Mouse (Mus musculus) limb, embryonic 14.5 days (tissue): ENCODE measurements at regions not wholly inside any gene's neighbourhood (a gene's known extent, or its start where the extent isn't known, plus 50 kb on each side); places are given as distances from the start of the nearest gene placed in this dataset.
A peak's percentile ranks its signal among the peaks of the same experiment; 100 is the strongest.

ENCODE experiments used
- ATAC-seq: fragments of 200-750 bp; cut with Nextera tagmentation; 2 replicates; pipeline ENCODE4 v1.8.0; 2017; ENCODE audit warnings: low read depth, moderate number of reproducible peaks, moderate TSS enrichment; ENCODE audit not compliant: low FRiP score
- DNase-seq: peaks from one replicate; pipeline ENCODE4 v3.0.0-alpha.2; 2015; ENCODE audit warnings: low spot score
- H3K27ac ChIP-seq: fragments of 300-500 bp; sonication (generic); replicated peaks from 2 replicates; pipeline ENCODE4 v1.5.1; 2014; ENCODE audit warnings: low read depth, mild to moderate bottlenecking, low read length, moderate library complexity, mixed read lengths
- H3K27me3 ChIP-seq: fragments of 300-500 bp; sonication (generic); 2 replicates; pipeline ENCODE4 v1.6.1; 2014; ENCODE audit warnings: low read length, mixed read lengths; ENCODE audit not compliant: control insufficient read depth, insufficient read depth
- H3K36me3 ChIP-seq: fragments of 300-500 bp; sonication (generic); 2 replicates; pipeline ENCODE4 v1.6.1; 2014; ENCODE audit warnings: mild to moderate bottlenecking, low read length, moderate library complexity, mixed read lengths; ENCODE audit not compliant: control insufficient read depth, insufficient read depth
- H3K4me1 ChIP-seq: fragments of 300-500 bp; sonication (generic); 2 replicates; pipeline ENCODE4 v1.6.1; 2014; ENCODE audit warnings: antibody characterized with exemption, low read length, mixed read lengths; ENCODE audit not compliant: control insufficient read depth, insufficient read depth
- H3K4me2 ChIP-seq: fragments of 300-500 bp; sonication (generic); replicated peaks from 2 replicates; pipeline ENCODE4 v1.6.1; 2014; ENCODE audit warnings: low read depth, mild to moderate bottlenecking, low read length, moderate library complexity; ENCODE audit not compliant: severe bottlenecking
- H3K4me3 ChIP-seq: fragments of 300-500 bp; sonication (generic); replicated peaks from 2 replicates; pipeline ENCODE4 v1.5.1; 2014; ENCODE audit warnings: low read length
- H3K9ac ChIP-seq: fragments of 300-500 bp; sonication (generic); 2 replicates; pipeline ENCODE4 v1.6.1; 2014; ENCODE audit warnings: mild to moderate bottlenecking, low read depth, low read length, moderate library complexity; ENCODE audit not compliant: severe bottlenecking
- H3K9me3 ChIP-seq: fragments of 300-500 bp; sonication (generic); 2 replicates; pipeline ENCODE4 v1.6.1; 2016; ENCODE audit warnings: low read length; ENCODE audit not compliant: control insufficient read depth
- POLR2A ChIP-seq: fragments of 200-500 bp; IDR thresholded peaks from 2 replicates; pipeline ENCODE4 v1.8.0; 2012; ENCODE audit warnings: inconsistent platforms, mild to moderate bottlenecking, moderate library complexity, borderline replicate concordance; ENCODE audit not compliant: insufficient read depth, insufficient read length; ENCODE audit errors: extremely low read depth
- WGBS: fragments of 180-500 bp; shearing (Covaris S2); extraction: QIAGEN DNeasy Blood & Tissue Kit; methylation state at CpG from one replicate; pipeline ENCODE4 v1.1.7; 2014; 5-methylcytosine and 5-hydroxymethylcytosine counted together

DNA sequence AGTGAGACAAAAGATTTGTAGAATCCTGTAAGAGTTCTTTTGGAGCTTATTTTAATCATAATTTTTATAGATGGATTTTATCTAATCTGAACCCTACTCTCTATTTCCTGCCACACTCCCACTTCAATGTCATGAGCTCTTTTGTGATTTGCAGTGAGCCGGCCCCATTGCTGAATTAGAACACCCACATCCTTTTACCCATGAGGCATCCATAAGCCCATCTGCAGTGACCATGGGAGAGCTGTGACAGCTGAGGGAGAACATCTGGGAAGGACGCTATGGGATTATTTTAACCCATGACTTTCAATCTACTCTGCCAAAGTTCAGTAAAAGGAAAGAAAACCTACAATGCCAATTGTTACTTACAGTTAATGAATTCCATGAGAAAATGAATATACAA, 337.8 kb upstream of the Dcn start:
- 58% methylated on average over 2 of the region's 2 CpGs for WGBS
- no peak for DNase-seq
- Histone ChIP-seq H3K4me2 (no peak overlapping the region), H3K36me3 (no peaks in the 10 kb centered on the region), H3K27ac (no peak overlapping the region), H3K27me3 (no peaks in the 10 kb centered on the region), H3K4me1 (no peaks in the 10 kb centered on the region), H3K9me3 (no peaks in the 10 kb centered on the region), H3K4me3 (no peak overlapping the region), H3K9ac (no peak overlapping the region)
- TF ChIP-seq POLR2A: no peak
- no peak for ATAC-seq

GRCm38 (mm10) chr10:97158561-97159395, 320.6 kb upstream of the Dcn start:
- no peaks in the 10 kb centered on the region for H3K4me1 ChIP-seq
- TF ChIP-seq POLR2A: no peak
- H3K9ac ChIP-seq: no peak overlapping the region
- H3K4me3 ChIP-seq: no peak overlapping the region
- no peaks in the 10 kb centered on the region for H3K27me3 ChIP-seq
- no peaks in the 10 kb centered on the region for H3K9me3 ChIP-seq
- no peak for ATAC-seq
- H3K27ac ChIP-seq: no peak overlapping the region
- WGBS: 70% methylated on average over 10 of the region's 11 CpGs
- no peaks in the 10 kb centered on the region for H3K36me3 ChIP-seq
- H3K4me2 ChIP-seq: no peak overlapping the region
- no peak for DNase-seq

GRCm38 (mm10) chr10:97159396-97159760, 320.0 kb upstream of the Dcn start:
- Histone ChIP-seq H3K9me3 (no peaks in the 10 kb centered on the region), H3K27me3 (no peaks in the 10 kb centered on the region), H3K4me1 (no peaks in the 10 kb centered on the region), H3K9ac (no peak overlapping the region), H3K4me3 (no peak overlapping the region), H3K4me2 (no peak overlapping the region), H3K36me3 (no peaks in the 10 kb centered on the region), H3K27ac (no peak overlapping the region)
- ATAC-seq (no peak), DNase-seq (no peak)
- WGBS: 82% methylated on average over 1 of the region's 1 CpGs
- TF ChIP-seq POLR2A: no peak

DNA sequence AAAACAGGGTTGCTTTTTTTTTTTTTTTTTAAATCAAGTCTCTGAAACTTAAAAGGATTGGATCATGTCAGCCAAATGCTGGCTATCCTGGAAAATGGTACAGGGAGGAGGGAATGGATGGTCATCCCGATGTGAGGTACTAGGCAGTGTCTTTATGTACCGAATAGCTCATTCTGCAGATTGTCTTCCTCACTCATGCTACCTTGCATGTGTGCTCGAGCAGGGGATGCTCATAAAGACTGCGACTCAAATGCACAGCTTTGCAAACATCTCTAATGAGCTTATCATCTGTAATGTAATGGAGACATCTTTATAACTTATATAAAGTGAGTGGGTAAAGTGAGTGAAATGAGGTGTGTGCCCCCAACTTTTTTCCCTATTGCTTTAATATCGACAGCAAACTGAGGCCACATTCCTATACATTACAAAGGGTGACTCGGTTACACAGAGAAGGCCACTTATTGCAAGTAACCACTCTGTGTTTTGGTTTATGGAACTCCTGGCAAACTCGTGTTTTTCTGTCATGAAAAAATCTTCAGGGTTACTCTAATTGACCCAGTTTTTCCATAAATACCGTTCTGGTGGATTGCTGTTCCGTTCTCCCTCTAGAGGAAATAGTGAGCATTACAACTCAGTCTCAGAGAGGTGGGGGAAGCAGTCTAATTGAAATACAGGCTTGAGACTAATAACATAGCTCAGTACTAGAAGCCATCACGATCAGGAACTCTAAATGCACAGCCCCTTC, 319.4 kb upstream of the Dcn start:
- no peaks in the 10 kb centered on the region for H3K36me3 ChIP-seq
- DNase-seq (peak; percentile 69), ATAC-seq (no peak)
- no peak overlapping the region for H3K4me3 ChIP-seq
- TF ChIP-seq POLR2A: no peak
- H3K27me3 ChIP-seq: no peaks in the 10 kb centered on the region
- H3K9me3 ChIP-seq: no peaks in the 10 kb centered on the region
- WGBS: 46% methylated on average over 10 of the region's 10 CpGs
- H3K4me1 ChIP-seq: no peaks in the 10 kb centered on the region
- H3K27ac ChIP-seq: no peak overlapping the region
- H3K9ac ChIP-seq: no peak overlapping the region
- no peak overlapping the region for H3K4me2 ChIP-seq

DNA sequence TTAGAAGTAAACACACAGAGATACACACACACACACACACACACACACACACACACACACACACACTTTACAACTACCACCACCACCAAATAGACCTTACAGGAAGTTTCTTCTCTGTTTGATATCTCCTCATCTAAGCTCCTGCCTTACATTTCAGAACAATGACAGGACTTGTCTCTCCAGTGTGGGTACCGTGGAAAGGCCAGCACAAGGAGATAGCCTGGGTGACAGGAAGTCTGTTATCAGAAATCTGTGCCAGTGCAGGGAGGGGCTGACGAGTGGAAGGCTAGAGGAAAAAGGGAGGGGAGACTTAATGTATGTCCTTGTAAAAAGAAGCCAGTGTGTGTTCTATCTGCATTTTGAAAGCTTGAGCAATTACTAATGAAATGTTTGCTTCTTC, 318.5 kb upstream of the Dcn start:
- Histone ChIP-seq H3K27me3 (no peaks in the 10 kb centered on the region), H3K4me1 (no peaks in the 10 kb centered on the region), H3K9ac (no peak overlapping the region), H3K36me3 (no peaks in the 10 kb centered on the region), H3K4me3 (no peak overlapping the region), H3K9me3 (no peaks in the 10 kb centered on the region), H3K27ac (no peak overlapping the region), H3K4me2 (no peak overlapping the region)
- ATAC-seq (no peak), DNase-seq (no peak)
- WGBS: 39% methylated on average over 2 of the region's 2 CpGs
- no peak for TF ChIP-seq POLR2A
